Mouse (Mus musculus) gastrocnemius, postnatal 36 days (tissue): Measurements from ENCODE around the gene Tdrd6. TPM values are rescaled to one million over a fixed set of nuclear protein-coding genes. Genes with fewer than 3 reads are reported as not detected.

Experiments used
- DNase-seq, 2 experiments: peaks; one replicate each; pipeline ENCODE4 v3.0.0; 2022
- intact Hi-C: fragments of 180-260 bp; cut with DNase I; formaldehyde crosslinking; loops from one replicate; pipeline ENCODE4 v1.15.1; 2025
- long read RNA-seq, 2 experiments: library from polyadenylated mRNA; stranded (forward); transcript quantifications; one replicate each; pipeline ENCODE4 v2.0.0; 2021
- total RNA-seq, 2 experiments: library from RNA; stranded (reverse); gene quantifications; 2 replicates each; pipeline ENCODE4 v1.2.3; 2021

Tdrd6 gene
- total RNA-seq: not detected
- long read RNA-seq, experiment 1: 0 reads
- long read RNA-seq, experiment 2: 0 reads

DNA sequence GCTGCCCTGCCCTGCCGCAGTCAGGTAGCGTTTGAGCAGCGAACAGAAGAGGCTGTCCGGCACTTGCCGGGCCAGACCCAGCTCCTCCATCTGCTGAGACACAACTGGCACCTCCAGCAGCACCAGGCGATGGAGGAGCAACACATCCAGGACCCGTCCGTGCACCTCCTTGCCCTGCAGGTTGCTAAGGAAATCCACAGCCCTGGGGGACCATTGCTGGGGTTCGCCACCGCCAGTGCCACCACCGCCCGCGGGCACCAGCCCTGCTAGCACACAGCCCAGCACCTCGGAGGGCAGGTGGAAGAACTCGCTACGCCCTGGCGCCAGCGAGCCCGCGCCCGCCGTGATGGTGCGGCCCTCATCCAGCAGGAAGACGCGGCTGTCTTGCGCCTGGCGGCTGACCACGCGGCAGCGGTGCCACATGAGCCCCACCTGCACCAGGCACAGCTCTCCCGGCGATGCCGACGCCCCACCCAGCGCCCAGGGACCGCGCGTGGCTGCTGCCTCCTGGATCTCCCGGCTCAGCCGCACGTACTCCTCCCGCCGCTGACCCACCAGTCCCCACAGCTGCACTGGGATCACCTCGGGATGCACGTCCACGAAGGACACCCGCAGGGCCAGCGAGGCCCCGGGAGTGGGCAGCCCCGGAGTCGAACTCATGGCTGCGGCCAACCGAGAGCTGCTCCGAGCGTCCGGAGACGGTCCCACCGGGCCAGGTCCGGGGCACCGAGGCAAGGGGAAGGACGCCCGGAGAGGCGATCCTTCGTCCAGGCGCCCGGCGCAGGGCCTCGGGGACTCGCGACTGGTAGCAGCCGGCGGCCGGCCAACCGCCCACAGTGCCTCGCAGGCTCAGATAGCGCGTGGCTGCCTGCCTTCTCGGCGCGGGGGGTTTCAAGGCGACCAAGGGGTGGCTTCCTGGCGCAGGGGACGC, at the start of gene Tdrd6:
Gene Tdrd6, minus strand, starts transcription at position 804 of the 931 bp plus-strand sequence.
- intact Hi-C loops: no loop called here
- no peak for DNase-seq

DNA sequence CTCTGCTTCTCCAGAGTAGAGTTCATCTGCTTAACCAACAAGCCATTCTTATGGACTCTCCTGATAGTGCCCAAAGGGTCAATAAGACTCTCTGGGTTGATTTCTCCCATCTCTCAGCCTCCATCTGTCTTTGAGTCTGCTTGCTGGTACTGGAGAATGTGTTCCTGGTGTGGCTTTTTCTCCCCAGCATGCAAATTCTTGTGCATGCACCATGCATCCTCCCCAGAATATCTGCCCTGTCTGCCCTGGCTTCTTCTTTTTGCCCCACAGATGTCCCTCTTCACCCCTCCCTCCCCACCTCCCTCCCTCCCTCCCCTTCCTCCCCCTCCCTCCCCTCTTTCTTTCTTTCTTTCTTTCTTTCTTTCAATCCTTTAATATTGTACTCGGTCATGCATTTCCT, 47.2 kb upstream of the Tdrd6 start:
- DNase-seq: no peak
- intact Hi-C loops: no loop called here

DNA sequence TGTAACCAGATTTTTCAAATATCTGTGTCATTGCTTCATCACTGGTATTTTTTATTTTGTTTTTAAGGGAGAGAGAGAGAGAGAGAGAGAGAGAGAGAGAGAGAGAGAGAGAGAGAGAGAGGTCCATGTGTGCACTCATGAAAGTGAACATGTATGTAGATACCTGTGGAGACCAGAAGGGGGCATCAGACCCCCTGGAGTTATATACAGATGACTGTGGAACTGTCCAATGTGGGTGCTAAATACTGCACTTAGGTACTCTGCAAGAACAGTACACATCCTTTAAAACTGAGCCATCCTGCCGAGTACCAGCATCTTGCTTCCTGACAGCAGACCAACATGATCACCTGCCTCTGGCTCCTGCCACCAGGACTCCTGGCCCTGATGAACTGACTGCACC, 46.1 kb upstream of the Tdrd6 start:
- no peak for DNase-seq
- intact Hi-C loops: no loop called here

DNA sequence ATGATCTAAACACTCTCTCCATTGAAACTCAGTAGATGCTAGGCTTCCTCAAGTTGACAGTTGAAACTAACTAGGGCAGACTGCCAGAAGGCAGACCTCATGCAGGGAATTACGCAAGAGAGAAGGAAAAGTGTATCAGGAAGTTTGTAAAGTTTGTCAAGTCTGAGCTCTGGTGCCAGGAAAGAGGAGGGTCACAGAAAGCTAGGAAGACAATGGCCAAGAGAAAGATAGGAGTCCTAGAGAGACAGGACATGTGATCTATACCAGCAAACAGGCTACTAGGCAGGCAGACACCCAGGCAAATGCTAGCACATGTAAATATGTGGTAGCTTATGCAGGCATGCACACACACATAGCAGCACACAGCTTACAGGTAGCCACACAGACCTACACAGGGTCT, 45.1 kb upstream of the Tdrd6 start:
- DNase-seq: no peak
- intact Hi-C loops: no loop called here

DNA sequence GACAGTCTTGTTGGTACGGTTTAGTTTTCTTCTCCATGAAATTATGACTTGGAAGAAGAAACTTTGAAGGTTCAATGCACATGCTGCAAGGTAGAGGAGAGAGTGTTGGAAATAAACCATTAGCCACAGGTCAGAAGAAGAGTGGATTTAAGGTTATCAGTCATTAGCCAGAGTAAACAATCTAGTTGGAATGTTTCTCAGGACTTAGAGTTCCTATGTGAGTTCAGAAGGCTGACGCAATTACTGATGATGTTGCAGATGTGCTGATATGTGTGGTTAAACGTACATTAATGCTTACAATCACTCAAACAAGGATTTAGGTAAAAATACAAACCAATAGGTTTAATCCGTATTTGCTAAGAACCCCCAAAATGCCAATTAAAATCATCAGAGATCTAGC, 41.8 kb upstream of the Tdrd6 start:
- intact Hi-C loops: no loop called here
- no peak for DNase-seq

DNA sequence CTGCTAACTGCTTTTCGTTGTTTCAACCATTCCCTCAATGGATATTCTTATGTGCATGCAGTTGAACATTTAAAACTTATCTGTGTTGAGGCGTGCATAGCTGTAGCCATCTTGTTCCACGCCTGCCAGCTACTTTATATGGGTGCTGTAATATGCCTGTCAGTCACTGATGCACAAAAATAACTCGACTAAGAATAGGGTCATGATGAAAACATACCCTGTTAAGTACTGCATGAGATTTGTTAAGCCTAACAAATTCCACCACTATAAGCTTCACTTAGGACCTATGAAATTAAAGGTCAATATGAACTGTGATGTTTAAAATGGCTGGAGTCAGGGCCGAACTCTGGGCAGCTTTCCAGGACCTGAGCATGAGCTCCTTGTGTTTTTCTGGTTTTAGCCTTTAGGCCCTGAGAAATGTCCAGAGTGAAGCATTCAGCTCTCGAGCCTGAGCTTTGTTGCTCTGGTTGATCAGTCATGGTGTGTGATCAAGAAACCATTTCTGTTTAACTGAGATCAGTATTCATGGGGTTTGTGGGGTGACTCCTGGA, 39.1 kb upstream of the Tdrd6 start:
- intact Hi-C loops: no loop called here
- no peak for DNase-seq

DNA sequence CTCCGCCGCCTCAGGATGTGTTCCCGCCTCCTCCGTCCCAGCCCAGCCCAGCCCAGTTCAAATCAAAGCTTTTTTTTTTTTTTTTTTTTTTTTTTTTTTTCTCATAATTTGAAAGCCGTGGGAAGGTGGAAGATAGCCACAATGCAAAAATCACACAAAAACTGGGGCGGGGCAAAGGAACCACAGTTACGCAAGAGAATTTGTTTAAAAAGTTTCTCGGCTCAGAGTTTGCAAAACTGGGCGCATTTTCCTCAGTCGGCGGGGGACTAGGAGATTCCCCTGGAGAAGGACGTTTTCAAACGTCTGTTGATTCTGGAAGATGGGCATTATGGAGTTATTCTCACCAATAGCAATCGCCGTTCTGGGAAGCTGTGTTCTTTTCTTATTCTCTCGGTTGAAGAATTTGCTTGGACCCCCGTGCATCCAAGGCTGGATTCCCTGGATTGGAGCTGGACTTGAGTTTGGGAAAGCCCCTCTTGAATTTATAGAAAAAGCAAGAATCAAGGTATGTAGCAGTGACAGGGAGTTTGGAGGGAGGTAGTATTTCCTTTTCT, 37.3 kb upstream of the Tdrd6 start, which contains the start of gene Cyp39a1:
Gene Cyp39a1, plus strand, starts transcription at position 136 of the 554 bp plus-strand sequence.
- DNase-seq: no peak
- intact Hi-C loops: no loop called here

DNA sequence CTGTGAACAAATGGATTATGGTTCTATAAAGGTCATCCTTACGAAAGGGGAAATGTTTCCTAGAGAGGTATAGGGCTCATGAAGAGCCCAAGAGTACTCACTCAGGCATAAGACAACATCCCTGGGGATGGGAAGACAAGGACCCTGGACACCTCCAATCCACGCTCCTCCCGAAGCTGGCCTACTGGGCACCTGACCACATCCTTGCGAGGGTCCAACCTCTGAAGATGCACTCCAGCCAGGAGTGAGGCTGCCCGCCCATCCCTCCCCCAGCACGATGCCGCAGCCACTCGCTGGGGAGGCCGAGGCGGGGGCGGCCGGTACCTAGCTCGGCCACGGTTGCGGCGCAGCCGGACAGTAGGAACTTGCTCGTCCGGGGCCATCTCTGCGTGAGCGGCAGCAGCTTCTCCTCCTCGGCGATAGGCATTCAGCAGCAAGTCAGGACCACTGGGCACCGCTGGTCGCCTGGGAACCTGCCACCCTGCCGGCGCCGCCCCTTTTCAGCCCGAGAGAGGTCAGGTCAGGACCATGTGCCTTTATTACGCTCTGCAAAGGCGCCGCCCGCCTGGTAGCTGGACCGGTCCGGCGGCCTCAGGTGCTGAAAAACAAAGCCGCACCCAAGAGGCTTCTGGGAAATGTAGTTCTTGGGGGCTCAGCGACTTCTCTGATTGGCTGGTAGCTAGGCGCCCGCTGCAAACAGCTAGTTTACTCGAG, 36.6 kb upstream of the Tdrd6 start, which contains the start of gene Slc25a27:
Gene Slc25a27, minus strand, starts transcription at position 639 of the 714 bp plus-strand sequence.
- peak; percentile 73 to 78 for DNase-seq
- intact Hi-C loops: loop anchor here (1.0 kb wide), 1 partner anchor 24 kb away; no protein-coding TSS in a partner anchor

DNA sequence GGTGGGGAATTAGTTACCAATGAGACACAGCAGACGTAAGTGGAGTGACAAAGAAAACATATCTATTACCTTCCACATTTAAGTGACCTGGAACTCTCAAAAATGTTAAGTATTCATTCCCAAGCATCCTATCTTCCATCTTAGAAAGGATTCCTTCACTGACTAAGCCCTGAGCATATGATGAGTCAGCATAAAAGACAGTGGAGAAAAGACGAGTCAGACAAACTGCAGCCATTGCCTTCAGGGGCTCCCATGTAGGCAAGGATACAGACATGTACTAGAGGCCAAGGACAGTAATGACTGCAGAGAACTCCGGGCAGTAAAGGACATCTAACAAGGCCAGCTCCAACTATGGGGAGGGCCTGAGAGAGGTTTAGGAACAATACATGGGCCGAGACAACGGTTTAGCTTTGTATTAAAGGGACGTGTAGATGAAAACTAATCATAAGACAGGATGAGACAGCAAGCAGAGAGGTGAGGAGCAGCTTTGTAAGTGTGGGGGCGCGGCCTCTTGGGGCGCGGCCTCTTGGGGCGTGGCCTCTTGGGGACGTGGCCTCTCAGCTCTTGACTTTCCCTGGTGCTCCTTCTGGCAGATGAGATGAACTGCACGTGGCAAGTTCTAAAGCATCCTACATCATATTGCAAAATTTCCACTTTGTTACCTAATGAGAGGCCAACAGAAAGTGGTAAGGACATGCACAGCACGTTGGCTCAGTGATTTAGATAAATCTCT, 21.4 kb upstream of the Tdrd6 start:
- intact Hi-C loops: no loop called here
- DNase-seq: no peak

DNA sequence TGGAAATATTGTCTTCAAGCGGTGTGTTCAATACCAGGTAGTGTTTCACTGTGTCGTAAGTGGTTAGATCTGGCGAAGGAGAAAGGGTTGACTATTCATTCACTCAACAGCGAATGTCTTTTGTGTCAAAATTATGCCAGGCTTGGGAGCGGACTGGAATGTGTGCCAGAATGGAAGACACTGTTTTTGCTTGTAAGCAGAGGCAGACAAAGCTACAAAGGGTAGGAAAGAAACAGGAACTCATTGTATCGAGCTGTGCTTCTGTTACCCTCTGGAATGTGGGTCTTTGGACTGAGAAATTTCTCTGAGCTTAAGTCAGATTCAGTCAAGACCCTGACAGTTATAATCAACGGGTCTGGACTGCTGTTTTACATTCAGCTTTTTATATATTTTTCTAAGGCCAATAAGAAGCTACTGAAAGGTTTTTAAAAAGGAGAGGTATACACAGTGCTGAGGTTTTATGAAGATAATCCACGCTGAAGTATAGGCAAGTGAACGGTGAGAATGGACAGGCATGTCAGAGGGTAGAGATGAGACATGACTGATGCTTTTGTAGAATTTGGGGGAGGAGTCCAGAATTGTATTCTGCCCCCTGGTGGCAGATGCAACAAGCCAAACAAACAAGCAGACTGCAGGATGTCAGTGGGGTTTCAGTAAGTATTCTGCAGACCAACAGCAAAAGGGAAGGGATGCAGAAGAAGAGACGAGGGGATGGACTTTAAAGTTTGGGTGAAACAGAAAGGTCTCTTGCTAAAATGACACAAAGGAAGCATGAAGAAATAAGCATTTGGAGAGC, 19.7 kb upstream of the Tdrd6 start:
- no peak for DNase-seq
- intact Hi-C loops: no loop called here

DNA sequence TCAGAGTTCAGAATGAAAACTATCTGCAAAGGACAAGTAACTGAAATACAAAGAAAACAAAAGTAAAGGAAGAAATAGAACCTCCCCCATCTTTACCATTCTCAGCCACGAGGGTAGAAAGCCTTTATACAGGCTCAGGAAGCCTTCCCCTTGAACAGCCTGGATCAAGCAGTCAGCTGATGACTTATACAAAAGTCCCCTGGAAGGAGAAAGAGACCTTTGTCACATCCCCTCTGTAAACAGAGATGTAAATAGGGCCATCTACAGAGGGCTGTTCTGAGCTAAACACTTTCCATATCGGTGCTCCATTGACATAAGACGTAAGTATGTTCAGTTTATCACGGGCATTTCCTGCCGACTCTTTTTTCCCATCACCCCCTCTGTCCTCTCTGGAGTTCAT, 16.8 kb upstream of the Tdrd6 start:
- DNase-seq: no peak
- intact Hi-C loops: no loop called here

DNA sequence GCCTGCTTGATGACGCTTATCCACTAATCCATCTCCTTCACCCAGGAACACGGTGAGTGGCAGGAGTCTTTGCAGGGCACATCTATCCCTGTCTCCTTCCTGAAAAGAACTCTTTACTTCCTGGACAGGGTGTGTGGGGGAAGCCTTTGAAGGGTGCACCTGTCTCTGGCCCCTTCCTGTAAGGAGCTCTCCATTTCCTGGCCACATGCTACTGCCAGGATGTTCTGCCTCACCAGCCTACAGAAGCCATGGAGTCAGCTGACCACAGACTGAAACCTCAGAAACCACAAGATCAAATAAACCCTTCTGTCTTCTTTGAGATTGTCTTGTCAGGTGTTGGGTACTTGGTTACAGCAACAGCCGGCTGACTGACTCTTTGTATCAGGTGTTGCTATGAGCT, 15.0 kb upstream of the Tdrd6 start:
- intact Hi-C loops: no loop called here
- no peak for DNase-seq

DNA sequence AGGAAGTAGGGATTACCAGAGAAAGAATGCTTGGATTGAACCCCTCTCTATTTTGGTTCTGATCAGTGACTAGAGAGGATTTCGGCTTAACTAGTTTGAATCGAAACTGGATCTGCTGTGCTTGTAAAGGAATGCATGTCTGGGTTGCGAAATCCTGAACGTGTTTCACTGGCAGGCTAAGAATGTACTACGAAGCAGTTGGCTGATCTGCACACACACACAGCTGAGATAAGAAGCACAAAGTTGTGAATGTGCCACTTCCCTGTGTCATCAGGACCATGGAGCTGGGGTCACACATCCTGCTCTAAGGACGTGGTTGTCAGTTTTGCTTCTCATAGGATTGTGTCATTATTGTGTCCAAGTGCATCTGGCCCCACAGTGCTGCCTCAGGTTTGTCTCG, 14.3 kb upstream of the Tdrd6 start:
- intact Hi-C loops: no loop called here
- DNase-seq: no peak

DNA sequence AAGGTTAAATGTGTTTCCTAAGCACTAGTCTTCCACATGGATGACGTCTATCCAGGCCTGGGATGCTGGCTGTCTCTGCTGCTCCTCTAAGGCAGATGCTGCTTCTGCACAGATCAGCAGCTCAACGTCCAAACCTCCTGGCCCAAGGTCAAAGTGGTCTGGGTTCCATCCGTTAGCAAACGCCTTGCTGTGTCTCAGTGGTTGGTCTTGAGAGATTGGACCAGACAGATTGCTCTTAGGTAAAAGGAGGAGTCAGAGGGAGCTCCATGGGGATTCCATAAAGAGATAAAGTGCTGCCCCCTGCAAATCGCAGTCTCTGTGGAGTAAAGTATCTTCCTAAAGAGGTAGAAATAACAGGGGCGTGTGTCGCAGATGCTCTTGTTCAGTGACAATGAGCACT, 13.1 kb upstream of the Tdrd6 start:
- intact Hi-C loops: no loop called here
- no peak for DNase-seq

DNA sequence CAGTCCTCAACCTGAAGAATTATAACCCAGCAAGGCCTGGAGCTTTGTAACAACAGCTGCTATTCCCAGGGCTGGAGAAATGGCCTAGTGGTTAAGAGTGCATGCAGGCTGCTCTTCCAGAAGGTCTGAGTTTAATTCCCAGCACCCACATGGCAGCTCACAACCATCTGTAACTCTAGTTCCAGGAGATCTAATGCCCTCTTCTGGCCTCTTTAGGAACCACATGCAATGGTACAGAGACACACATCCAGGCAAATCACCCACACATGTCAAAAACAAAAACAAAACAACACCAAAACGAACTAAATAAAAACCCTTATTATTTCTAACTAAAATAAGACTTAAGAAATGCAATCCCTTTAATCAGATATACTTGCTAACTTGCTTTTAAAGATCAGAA, 10.7 kb upstream of the Tdrd6 start:
- DNase-seq: no peak
- intact Hi-C loops: no loop called here

DNA sequence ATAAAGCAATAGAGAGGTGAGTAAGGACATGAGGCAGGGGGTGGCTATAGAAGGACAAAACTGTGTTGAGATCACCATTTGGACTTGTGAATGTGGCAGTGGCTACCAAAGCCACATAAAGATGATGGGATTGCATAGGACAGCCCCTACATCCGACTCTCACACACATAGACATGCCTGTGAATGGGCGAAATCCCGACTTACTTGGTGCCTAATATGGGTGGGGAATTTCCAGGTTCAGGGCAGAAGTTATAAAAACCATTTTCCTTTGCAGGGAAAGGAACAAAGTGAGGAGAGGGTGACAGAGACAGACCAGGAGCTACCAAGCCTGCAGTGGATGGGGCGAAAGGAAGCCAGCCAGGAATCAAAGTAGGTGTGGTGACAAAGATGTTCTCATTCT, 7.0 kb upstream of the Tdrd6 start:
- intact Hi-C loops: no loop called here
- no peak for DNase-seq

DNA sequence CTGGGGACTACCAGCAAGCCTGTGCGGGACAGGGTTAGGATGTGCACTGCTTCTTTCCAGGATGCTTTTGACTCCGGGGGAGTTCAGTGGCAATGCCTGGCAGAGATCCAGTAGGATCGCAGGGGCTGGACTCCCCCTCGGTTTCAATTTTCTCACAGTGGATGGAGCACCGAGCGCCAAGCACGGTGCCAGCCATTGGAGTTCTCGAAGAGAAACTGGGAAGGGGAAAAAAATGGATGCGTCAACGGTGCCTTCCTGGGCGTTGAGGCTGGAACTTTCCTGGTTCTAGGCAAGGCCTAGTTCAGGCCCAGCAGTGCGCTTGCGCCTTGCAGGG, 295 bp upstream of the Tdrd6 start:
- intact Hi-C loops: no loop called here
- no peak for DNase-seq

DNA sequence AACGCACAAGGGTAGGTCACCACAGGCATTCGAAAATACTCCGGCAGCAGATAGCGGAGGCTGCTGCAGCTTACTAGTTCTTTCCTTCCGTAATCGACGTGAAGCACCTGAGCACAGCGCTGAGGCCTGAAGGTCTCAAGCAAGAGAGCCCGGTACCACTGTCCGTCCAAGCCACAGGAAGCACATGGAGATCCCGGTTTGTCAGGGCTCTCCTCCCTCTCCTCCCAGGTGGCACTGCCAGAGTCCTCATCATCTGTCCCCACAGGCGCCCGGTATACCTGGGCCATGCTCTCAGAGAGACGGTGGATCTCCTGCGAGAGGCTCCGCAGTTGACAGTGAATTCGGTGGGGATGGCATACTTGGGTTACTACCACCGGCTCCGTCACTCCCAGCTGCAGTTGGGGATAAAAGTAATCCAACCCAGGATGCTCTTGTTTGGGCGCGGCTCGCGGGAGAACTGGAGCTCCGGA, 1.0 kb downstream of the Tdrd6 start:
- intact Hi-C loops: no loop called here
- no peak for DNase-seq

DNA sequence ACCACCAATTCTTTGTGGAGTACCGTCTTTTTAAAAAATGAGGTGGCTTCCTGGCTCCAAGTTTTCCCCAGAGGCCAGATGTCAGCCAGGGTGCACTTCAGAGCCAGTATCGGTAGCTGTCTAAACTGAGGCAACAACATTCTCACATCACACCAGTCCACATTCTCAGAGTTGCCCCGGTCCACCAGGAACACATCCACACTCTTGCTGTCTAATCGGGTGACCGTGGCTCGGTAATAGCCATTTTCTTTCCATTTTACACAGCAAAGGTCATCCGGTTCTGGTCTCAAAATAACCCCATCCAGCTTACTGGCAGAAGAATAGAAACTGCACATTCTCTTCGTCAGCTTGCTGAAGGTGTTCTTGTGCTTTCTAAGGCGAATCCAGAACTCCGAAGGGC, 1.9 kb downstream of the Tdrd6 start:
- no peak for DNase-seq
- intact Hi-C loops: no loop called here

DNA sequence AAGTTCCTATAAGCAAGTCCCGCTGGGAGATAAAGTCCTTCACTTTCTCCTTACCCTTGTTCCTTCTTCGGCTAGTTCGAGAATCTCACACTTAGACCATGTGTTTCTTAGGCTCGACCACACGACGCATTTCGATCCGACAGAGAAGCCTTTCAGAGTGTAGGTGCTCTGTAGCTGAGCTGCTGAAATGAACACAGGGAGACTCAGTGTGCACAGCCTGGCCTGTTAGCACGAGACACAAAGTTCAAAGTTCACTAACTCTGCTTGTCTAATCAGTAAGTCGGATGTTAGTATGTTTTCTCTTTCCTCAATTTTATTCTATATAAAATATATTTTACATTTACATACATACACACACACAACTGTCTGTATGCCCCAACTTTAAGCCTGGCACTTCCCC, 8.0 kb downstream of the Tdrd6 start:
- intact Hi-C loops: no loop called here
- DNase-seq: no peak
